Mouse (Mus musculus) lung, postnatal 0 days (tissue): ENCODE data around the gene Rusc1. TPM values are rescaled to one million over a fixed set of nuclear protein-coding genes. Genes with fewer than 3 reads are reported as not detected.
"Not testable (repeated sequence)": the region's sequence is repeated elsewhere in the genome, so short reads cannot be mapped to it uniquely, and the experiment has no call there.

ENCODE experiments used
- ATAC-seq: fragments of 200-750 bp; cut with Nextera tagmentation; 2 replicates; pipeline ENCODE4 v1.8.0; 2017; ENCODE audit warnings: moderate library complexity
- DNase-seq: peaks from one replicate; pipeline ENCODE4 v3.0.0-alpha.2; 2016; ENCODE audit warnings: low spot score
- H3K27ac ChIP-seq: fragments of 300-500 bp; sonication (generic); 2 replicates; pipeline ENCODE4 v1.5.1; 2014; ENCODE audit warnings: antibody characterized with exemption, mild to moderate bottlenecking, low read length, mixed read lengths
- H3K27me3 ChIP-seq: fragments of 300-500 bp; sonication (generic); replicated peaks from 2 replicates; pipeline ENCODE4 v1.6.1; 2014; ENCODE audit warnings: low read length, mixed read lengths; ENCODE audit not compliant: insufficient read depth
- H3K36me3 ChIP-seq: fragments of 300-500 bp; sonication (generic); 2 replicates; pipeline ENCODE4 v1.6.1; 2014; ENCODE audit warnings: low read length, mixed read lengths; ENCODE audit not compliant: insufficient read depth
- H3K4me1 ChIP-seq: fragments of 300-500 bp; sonication (generic); 2 replicates; pipeline ENCODE4 v1.6.1; 2014; ENCODE audit warnings: antibody characterized with exemption, low read depth, low read length, mixed read lengths; ENCODE audit not compliant: insufficient read depth
- H3K4me2 ChIP-seq: fragments of 300-500 bp; sonication (generic); replicated peaks from 2 replicates; pipeline ENCODE4 v1.6.1; 2014; ENCODE audit warnings: low read depth, mild to moderate bottlenecking, low read length, moderate library complexity, mixed read lengths
- H3K4me3 ChIP-seq: fragments of 300-500 bp; sonication (generic); 2 replicates; pipeline ENCODE4 v1.5.1; 2014; ENCODE audit warnings: low read depth, low read length
- H3K9ac ChIP-seq: fragments of 300-500 bp; sonication (generic); replicated peaks from 2 replicates; pipeline ENCODE4 v1.6.1; 2014; ENCODE audit warnings: low read depth, mild to moderate bottlenecking
- H3K9me3 ChIP-seq: fragments of 300-500 bp; sonication (generic); 2 replicates; pipeline ENCODE4 v1.6.1; 2016; ENCODE audit warnings: low read length, mixed read lengths
- CTCF ChIP-seq: IDR thresholded peaks from 2 replicates; pipeline ENCODE4 v1.5.1; 2016; ENCODE audit warnings: antibody characterized with exemption, mild to moderate bottlenecking
- EP300 ChIP-seq: IDR thresholded peaks from 2 replicates; pipeline ENCODE4 v1.6.1; 2016; ENCODE audit warnings: antibody characterized with exemption, mild to moderate bottlenecking, control low read depth
- WGBS: fragments of 180-500 bp; shearing (Covaris S2); extraction: QIAGEN DNeasy Blood & Tissue Kit; methylation state at CpG from one replicate; pipeline ENCODE4 v1.1.7; 2014; 5-methylcytosine and 5-hydroxymethylcytosine counted together
- polyA plus RNA-seq: library from polyadenylated mRNA; unstranded; fragments of >200 nt; fragmentation: Nextera tagmentation; extraction: Ambion mirVana; gene quantifications from 2 replicates; pipeline ENCODE4 v1.2.1, GENCODE M21; 2015

The Rusc1 gene
- polyA plus RNA-seq, 1 experiment from 2014 or later, result 17.9 TPM

- TF ChIP-seq CTCF (no peak), EP300 (no peak)
- no peaks in the 10 kb centered on the region for H3K9me3 ChIP-seq
- ATAC-seq, result no peak
- 70% methylated on average over 2 of the region's 2 CpGs for WGBS
- no peak overlapping the region for H3K4me2 ChIP-seq
- H3K27ac ChIP-seq, result no peak overlapping the region
- H3K4me3 ChIP-seq, result no peak overlapping the region
- no peak overlapping the region for H3K9ac ChIP-seq
- peaks cover 6% of the 10 kb centered on the region; the same call in 1 of the 2 replicates for H3K4me1 ChIP-seq
- DNase-seq, result no peak
- H3K27me3 ChIP-seq, result no peaks in the 10 kb centered on the region
- peaks cover 6% of the 10 kb centered on the region; the same call in 1 of the 2 replicates for H3K36me3 ChIP-seq
Observed at GRCm38 (mm10) chr3:89084133-89084532, 9.0 kb downstream of the Rusc1 start.

- not testable (repeated sequence) for H3K27ac ChIP-seq, DNase-seq, H3K4me3 ChIP-seq, H3K9ac ChIP-seq, H3K9me3 ChIP-seq, H3K4me2 ChIP-seq, H3K27me3 ChIP-seq, ATAC-seq, H3K4me1 ChIP-seq, H3K36me3 ChIP-seq
Observed at GRCm38 (mm10) chr3:89082287-89082686, 10.8 kb downstream of the Rusc1 start.

- no peak for ATAC-seq
- Histone ChIP-seq H3K9ac (no peak overlapping the region), H3K4me2 (no peak overlapping the region), H3K9me3 (no peaks in the 10 kb centered on the region), H3K4me1 (no peaks in the 10 kb centered on the region), H3K36me3 (peaks cover 25% of the 10 kb centered on the region; the same call in 1 of the 2 replicates), H3K27ac (no peak overlapping the region), H3K27me3 (no peaks in the 10 kb centered on the region), H3K4me3 (no peak overlapping the region)
- TF ChIP-seq EP300 (no peak), CTCF (no peak)
- WGBS, result 91% methylated on average over 9 of the region's 9 CpGs
- no peak for DNase-seq
Observed at GRCm38 (mm10) chr3:89077383-89077782, 15.7 kb downstream of the Rusc1 start.

GRCm38 (mm10) chr3:89067265-89067664 is 25.8 kb downstream of the Rusc1 start:
- ATAC-seq (no peak), DNase-seq (no peak)
- Histone ChIP-seq H3K9ac (no peak overlapping the region), H3K4me1 (no peaks in the 10 kb centered on the region), H3K36me3 (peaks cover 64% of the 10 kb centered on the region), H3K9me3 (no peaks in the 10 kb centered on the region), H3K4me2 (no peak overlapping the region), H3K27me3 (no peaks in the 10 kb centered on the region), H3K4me3 (no peak overlapping the region), H3K27ac (no peak overlapping the region)
- TF ChIP-seq EP300 (no peak), CTCF (no peak)

- Histone ChIP-seq H3K4me3 (no peak overlapping the region), H3K4me1 (no peaks in the 10 kb centered on the region), H3K9ac (no peak overlapping the region), H3K27ac (no peak overlapping the region), H3K36me3 (peaks cover 59% of the 10 kb centered on the region), H3K9me3 (no peaks in the 10 kb centered on the region), H3K27me3 (no peaks in the 10 kb centered on the region), H3K4me2 (no peak overlapping the region)
- DNase-seq (no peak), ATAC-seq (no peak)
- TF ChIP-seq CTCF, result no peak
- no peak for TF ChIP-seq EP300
- WGBS, result 94% methylated on average over 3 of the region's 3 CpGs
Observed at GRCm38 (mm10) chr3:89061696-89062095, 31.4 kb downstream of the Rusc1 start.

- Histone ChIP-seq H3K36me3 (peaks cover 47% of the 10 kb centered on the region; the same call in 1 of the 2 replicates), H3K4me1 (no peaks in the 10 kb centered on the region), H3K9me3 (no peaks in the 10 kb centered on the region), H3K27me3 (no peaks in the 10 kb centered on the region), H3K27ac (no peak overlapping the region), H3K4me2 (no peak overlapping the region), H3K9ac (no peak overlapping the region), H3K4me3 (no peak overlapping the region)
- ATAC-seq (no peak), DNase-seq (peak; percentile 28)
- WGBS, result 86% methylated on average over 3 of the region's 3 CpGs
- TF ChIP-seq CTCF (peak; percentile 64), EP300 (no peak)
Observed at GRCm38 (mm10) chr3:89058783-89059182, 34.3 kb downstream of the Rusc1 start.

GRCm38 (mm10) chr3:89058361-89058760 is 34.8 kb downstream of the Rusc1 start:
- Histone ChIP-seq H3K27ac (no peak overlapping the region), H3K9ac (no peak overlapping the region), H3K36me3 (peaks cover 44% of the 10 kb centered on the region; the same call in 1 of the 2 replicates), H3K4me1 (no peaks in the 10 kb centered on the region), H3K4me3 (no peak overlapping the region), H3K4me2 (no peak overlapping the region), H3K9me3 (no peaks in the 10 kb centered on the region), H3K27me3 (no peaks in the 10 kb centered on the region)
- no peak for DNase-seq
- no peak for ATAC-seq
- TF ChIP-seq EP300 (no peak), CTCF (no peak)
- 91% methylated on average over 9 of the region's 9 CpGs for WGBS
